Mouse (Mus musculus): ENCODE data around the gene Mup7. TPM values are rescaled to one million over a fixed set of nuclear protein-coding genes. Genes with fewer than 3 reads are reported as not detected.
"Not testable (repeated sequence)": the region's sequence is repeated elsewhere in the genome, so short reads cannot be mapped to it uniquely, and the experiment has no call there.

Mup7 gene
- total RNA-seq (2021): not detected
- long read RNA-seq, experiment 1: 0 reads
- long read RNA-seq, experiment 2: 0 reads

DNA sequence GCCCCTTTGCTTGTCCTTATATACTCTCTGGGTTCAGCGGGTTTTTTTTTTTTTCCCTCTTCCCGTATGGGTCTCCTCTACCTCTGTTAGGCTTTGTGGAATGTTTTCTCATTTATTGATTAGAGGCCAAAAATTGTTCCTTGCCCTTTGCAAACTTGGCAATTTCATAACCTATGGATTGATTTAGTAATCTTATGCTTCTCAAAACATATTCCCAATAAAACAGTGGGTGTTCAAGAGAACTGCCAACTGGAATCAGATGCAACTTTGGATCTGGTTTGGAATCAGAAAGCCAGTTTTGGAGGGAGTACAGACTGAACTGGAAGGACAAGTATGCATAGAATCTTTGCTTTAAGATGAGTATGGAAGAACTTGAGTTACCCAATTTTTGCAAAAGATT lies at the start of gene Mup7:
TSS of gene Mup7 (minus strand) at position 101 of the 400 bp plus-strand sequence.
- not testable (repeated sequence) for DNase-seq

DNA sequence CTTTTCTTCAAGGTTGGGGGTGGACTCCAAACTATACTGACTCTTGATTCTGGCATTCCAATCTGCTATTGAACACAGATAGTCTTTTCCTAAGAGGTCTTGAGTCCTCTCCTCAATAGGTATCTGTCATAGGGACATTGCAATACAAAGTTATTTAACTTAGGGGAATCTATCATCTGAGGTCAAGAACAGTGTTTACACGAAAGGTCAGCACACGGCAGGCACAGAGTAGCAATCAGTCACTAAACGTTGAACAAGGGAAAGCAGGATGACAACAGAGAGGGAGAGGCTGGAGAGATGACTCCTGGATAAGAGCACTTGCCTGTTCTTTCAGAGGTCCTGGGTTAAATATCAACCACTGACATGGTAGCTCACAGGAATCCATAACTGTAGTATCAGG lies 9.6 kb upstream of the Mup7 start:
- not testable (repeated sequence) for DNase-seq

- DNase-seq: not testable (repeated sequence)
These were observed 40.8 kb downstream of the Mup7 start for GRCm38 (mm10) chr4:60029334-60030111.

DNA sequence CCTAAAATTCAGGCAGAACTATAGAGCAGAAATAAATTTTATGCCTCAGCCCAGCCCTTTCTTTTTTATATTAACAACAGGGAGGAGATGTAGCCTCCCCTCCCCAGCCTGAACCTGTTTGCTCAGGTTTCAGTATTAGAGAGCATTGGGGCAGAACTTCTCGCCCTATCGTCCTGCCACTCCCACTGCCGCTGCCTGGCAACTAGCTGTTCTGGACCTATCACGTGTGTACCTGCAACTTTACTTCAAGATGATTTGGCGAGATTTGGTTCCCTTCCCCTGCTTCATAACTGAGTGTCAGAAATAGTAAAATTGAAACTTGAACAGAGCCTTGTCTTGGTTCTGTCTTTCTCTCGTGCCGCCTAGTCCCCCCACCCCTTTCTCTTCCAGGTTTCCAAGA lies 50.1 kb downstream of the Mup7 start:
- not testable (repeated sequence) for DNase-seq

Other genes starting within 250 kb of the Mup7 start
- under 1 TPM; 0.12 to 0.15 TPM for gene Slc46a2, start 155.4 kb downstream of the Mup7 start, total RNA-seq (2021)
- gene Mup4, start 109.8 kb downstream of the Mup7 start, total RNA-seq (2021): not detected
- gene Mup6, start 106.2 kb downstream of the Mup7 start, total RNA-seq (2021): not detected
- gene Mup2, start 83.8 kb upstream of the Mup7 start, total RNA-seq (2021): not detected
- not detected for gene Mup8, start 152.1 kb upstream of the Mup7 start, total RNA-seq (2021)